Mouse (Mus musculus) C2C12 (cell line): ENCODE measurements around the gene Kirrel. TPM values are rescaled to one million over a fixed set of nuclear protein-coding genes. Genes with fewer than 3 reads are reported as not detected.

Source experiments
- H3K27me3 ChIP-seq: one replicate; pipeline ENCODE4 v1.6.1; 2011; ENCODE audit not compliant: control insufficient read depth, insufficient read depth, insufficient read length
- H3K36me3 ChIP-seq: one replicate; pipeline ENCODE4 v1.6.1; 2011; ENCODE audit not compliant: control insufficient read depth, insufficient read depth
- H3K4me3 ChIP-seq: one replicate; pipeline ENCODE4 v1.5.1; 2011; ENCODE audit warnings: mild to moderate bottlenecking, control low read depth; ENCODE audit not compliant: poor library complexity, insufficient read depth, severe bottlenecking
- H3K79me2 ChIP-seq: one replicate; pipeline ENCODE4 v1.6.1; 2011; ENCODE audit not compliant: control insufficient read depth, insufficient read depth
- H3K79me3 ChIP-seq: one replicate; pipeline ENCODE4 v1.6.1; 2011; ENCODE audit warnings: low read depth, control low read depth
- H3ac ChIP-seq: one replicate; pipeline ENCODE3; 2011; ENCODE audit warnings: low read depth; ENCODE audit not compliant: control insufficient read depth, insufficient read length
- CEBPB ChIP-seq: IDR thresholded peaks from one replicate; pipeline ENCODE4 v1.6.1; 2011; ENCODE audit warnings: low read depth, mild to moderate bottlenecking, control low read depth, moderate library complexity
- CTCF ChIP-seq: IDR thresholded peaks from one replicate; pipeline ENCODE4 v1.5.1; 2011; ENCODE audit not compliant: control insufficient read depth, insufficient read depth, insufficient read length
- FOSL1 ChIP-seq: IDR thresholded peaks from one replicate; pipeline ENCODE4 v1.8.0; 2011; ENCODE audit warnings: mild to moderate bottlenecking, low read length; ENCODE audit not compliant: poor library complexity, insufficient read depth, severe bottlenecking
- MAX ChIP-seq: IDR thresholded peaks from one replicate; pipeline ENCODE4 v1.6.1; 2011; ENCODE audit warnings: mild to moderate bottlenecking, control low read depth
- MYOD1 ChIP-seq: IDR thresholded peaks from one replicate; pipeline ENCODE4 v1.6.1; 2011; ENCODE audit warnings: low read depth; ENCODE audit not compliant: control insufficient read depth, insufficient read length
- MYOG ChIP-seq: IDR thresholded peaks from one replicate; pipeline ENCODE4 v1.6.1; 2011; ENCODE audit not compliant: control insufficient read depth, insufficient read length; ENCODE audit errors: extremely low read depth
- USF1 ChIP-seq: IDR thresholded peaks from one replicate; pipeline ENCODE4 v1.6.1; 2011; ENCODE audit warnings: low read depth, mild to moderate bottlenecking, control low read depth, moderate library complexity
- polyA plus RNA-seq: library from polyadenylated mRNA; unstranded; fragments of >200 nt; fragmentation: generic; extraction: Trizol; gene quantifications from one replicate; pipeline ENCODE4 v1.2.1, GENCODE M21; 2012; ENCODE audit warnings: missing spikeins

Gene Kirrel
- polyA plus RNA-seq, 1 experiment: 42.4 TPM

DNA sequence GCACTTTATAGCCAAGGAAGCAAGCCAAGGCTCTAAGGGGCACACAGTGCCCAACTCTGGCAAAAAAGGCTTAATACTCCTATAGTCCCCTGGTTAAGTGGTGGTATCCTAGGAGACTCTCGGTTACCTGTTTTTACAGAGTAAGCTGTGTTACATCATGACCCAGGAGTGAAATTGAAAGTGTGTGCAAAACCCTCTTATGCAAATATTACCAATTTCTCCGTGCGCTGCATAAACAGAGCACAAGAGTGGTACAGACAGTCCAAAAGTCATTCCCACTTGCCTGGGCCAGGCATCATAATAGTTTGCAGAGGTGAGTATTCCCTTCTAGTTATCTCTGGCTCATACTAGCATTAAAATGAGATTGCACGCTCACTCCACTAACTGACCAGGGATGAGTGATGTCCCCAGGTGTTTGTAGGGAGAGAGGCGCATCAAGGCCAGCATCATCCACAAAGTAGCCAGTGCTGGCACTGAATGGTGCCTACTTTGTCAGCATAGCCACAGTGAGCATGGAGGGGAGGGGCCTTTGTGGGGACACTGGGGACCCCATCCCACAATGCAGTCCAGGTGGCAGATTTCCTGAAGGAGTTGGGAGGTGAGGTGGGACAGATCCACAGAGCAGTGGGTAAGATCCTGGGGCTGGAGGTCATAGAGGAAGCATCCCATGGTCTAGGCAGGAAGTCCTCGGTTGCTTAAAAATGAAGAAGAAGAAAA, 10.3 kb downstream of the Kirrel start:
- Histone ChIP-seq H3K4me3 (no peak overlapping the region), H3K79me2 (peaks cover 100% of the 10 kb centered on the region), H3K79me3 (peaks cover 95% of the 10 kb centered on the region), H3K27me3 (no peaks in the 10 kb centered on the region), H3ac (no peak overlapping the region), H3K36me3 (peaks cover 75% of the 10 kb centered on the region)
- no peak for TF ChIP-seq MAX
- TF ChIP-seq CEBPB: no peak
- TF ChIP-seq FOSL1: no peak
- no peak for TF ChIP-seq CTCF
- no peak for TF ChIP-seq USF1

DNA sequence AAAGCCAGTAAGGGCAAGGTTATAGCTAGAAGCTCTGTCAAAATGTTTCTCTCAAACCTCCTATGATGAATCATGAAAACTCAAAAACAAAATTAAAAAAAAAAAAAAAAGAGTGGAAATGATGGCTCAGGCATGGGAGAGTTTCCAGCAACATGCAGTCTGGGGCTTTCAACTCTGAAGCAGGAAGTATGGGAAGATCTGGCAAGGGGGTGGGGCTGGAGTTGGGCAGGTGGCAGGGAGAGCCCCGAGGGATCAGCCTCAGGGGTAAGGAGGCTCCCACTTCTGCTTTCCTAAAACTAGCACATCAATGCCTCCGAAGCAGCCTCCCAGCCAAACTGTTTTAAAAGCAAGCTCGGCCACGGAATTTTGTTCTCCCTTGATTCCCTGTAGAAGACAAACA, 11.4 kb downstream of the Kirrel start:
- TF ChIP-seq CEBPB: no peak
- TF ChIP-seq USF1: no peak
- TF ChIP-seq MYOG: no peak
- no peak for TF ChIP-seq MYOD1
- TF ChIP-seq CTCF: no peak
- no peak for TF ChIP-seq MAX
- TF ChIP-seq FOSL1: no peak
- Histone ChIP-seq H3K79me2 (peaks cover 95% of the 10 kb centered on the region), H3K4me3 (no peak overlapping the region), H3K36me3 (peaks cover 73% of the 10 kb centered on the region), H3K79me3 (peaks cover 84% of the 10 kb centered on the region), H3K27me3 (no peaks in the 10 kb centered on the region), H3ac (no peak overlapping the region)

DNA sequence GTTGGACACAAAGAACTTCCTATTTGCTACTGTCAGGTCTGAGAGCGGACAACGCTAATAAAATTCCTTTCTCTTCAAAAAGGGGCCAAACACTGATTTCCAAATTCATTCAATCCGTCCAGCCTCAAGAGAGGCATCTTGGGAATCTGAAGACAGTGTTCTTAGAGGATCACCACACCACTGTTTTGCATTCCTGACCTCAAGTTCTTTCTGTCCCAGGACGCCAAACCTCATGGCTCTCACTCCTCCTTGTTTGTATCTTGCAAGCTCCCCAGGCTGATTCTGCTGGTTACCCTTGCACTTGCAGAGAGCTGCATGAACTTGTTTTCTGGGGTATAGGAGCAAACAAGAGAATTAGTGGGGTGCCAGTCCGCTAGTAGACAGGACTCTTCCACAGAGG, 12.2 kb downstream of the Kirrel start:
- Histone ChIP-seq H3K4me3 (no peak overlapping the region), H3K79me2 (peaks cover 93% of the 10 kb centered on the region), H3K27me3 (no peaks in the 10 kb centered on the region), H3K79me3 (peaks cover 80% of the 10 kb centered on the region), H3K36me3 (peaks cover 66% of the 10 kb centered on the region), H3ac (no peak overlapping the region)
- no peak for TF ChIP-seq CTCF
- no peak for TF ChIP-seq MYOD1
- no peak for TF ChIP-seq FOSL1
- TF ChIP-seq MAX: no peak
- TF ChIP-seq CEBPB: no peak
- TF ChIP-seq MYOG: no peak
- no peak for TF ChIP-seq USF1

DNA sequence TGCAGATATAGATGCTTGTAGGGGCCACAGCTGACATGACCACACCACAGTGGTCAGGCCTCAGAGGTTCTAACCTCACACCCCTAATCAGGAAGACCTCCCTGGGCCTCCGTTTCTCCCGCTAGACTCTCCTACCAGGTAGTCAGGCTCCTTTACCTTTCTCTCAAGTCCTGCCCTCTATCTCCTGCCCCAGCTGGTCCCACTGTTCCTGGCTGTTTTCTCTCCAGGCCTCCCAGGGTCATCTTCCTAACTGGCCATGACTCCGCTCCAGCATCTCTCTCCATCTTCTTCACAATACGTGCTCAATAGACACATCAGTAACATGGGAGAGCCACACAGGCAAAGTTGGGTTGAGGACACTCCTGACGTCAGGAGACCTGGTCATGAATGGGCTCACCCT, 12.9 kb downstream of the Kirrel start:
- Histone ChIP-seq H3K79me3 (peaks cover 78% of the 10 kb centered on the region), H3K79me2 (peaks cover 93% of the 10 kb centered on the region), H3ac (no peak overlapping the region), H3K27me3 (no peaks in the 10 kb centered on the region), H3K4me3 (no peak overlapping the region), H3K36me3 (peaks cover 69% of the 10 kb centered on the region)
- TF ChIP-seq FOSL1: no peak
- no peak for TF ChIP-seq MYOG
- no peak for TF ChIP-seq CEBPB
- TF ChIP-seq MYOD1: no peak
- no peak for TF ChIP-seq USF1
- no peak for TF ChIP-seq MAX
- TF ChIP-seq CTCF: no peak

DNA sequence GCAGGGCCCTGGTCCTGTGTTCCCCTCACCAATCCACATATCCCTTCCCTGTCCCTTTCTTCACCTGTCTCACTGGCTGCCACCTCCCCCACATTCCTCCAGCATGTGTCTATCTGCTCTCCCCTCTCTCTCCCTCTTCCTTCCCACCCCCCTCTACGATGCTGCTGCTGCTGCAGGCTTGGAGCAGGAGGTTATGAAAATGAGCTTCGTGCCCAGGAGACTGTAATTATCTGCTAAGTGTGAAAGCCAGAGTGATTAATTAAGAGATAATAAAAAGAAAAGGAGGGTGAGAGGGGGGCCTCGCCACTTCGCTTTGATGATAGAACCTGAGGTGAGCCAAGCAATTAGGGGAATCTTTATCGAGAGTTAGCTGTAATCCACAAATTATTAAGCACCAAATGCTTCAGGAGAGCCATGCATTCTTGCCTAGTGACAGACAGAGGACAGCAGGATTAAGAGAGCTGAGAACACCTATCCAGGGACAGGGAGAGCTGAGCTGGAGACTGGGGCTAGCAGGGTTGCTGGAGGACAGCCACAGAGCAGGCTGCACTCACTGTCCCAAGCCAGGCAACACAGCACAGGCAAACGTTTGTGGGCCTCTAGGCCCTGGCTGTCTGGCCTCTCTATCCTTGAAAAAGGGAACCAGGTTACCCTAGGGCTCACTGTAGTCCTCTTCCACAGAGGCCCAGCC, 13.6 kb downstream of the Kirrel start:
- no peaks in the 10 kb centered on the region for H3K27me3 ChIP-seq
- no peak for TF ChIP-seq MYOG
- TF ChIP-seq CEBPB: no peak
- no peak for TF ChIP-seq MAX
- no peak for TF ChIP-seq CTCF
- no peak for TF ChIP-seq MYOD1
- TF ChIP-seq FOSL1: no peak
- TF ChIP-seq USF1: no peak
- no peak overlapping the region for H3ac ChIP-seq
- no peak overlapping the region for H3K4me3 ChIP-seq
- peaks cover 71% of the 10 kb centered on the region for H3K36me3 ChIP-seq
- H3K79me2 ChIP-seq: peaks cover 93% of the 10 kb centered on the region
- H3K79me3 ChIP-seq: peaks cover 78% of the 10 kb centered on the region

DNA sequence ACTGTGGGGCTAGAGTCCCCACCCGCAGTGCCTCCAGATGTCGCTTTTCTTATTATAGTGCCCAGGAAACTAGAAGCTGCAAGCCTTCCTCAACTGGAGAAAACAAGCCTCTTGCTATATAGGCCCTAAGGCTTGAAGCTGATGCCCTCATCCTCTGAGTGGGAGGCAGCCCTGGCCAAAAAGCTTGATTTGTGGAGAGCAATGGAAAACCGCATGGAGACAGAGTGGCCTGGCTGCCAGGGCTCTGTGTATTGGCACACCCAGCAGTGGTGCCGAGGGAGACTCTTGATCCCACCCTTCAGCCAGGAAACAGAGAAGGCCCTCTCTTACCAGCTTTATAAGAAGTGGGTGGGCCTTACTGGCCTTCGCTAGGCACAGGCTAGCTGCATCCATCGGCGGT, 15.4 kb downstream of the Kirrel start:
- no peak overlapping the region for H3K4me3 ChIP-seq

More for the DNA sequence above, 15.4 kb downstream of the Kirrel start:
- TF ChIP-seq USF1: no peak
- no peak for TF ChIP-seq MYOG
- no peak for TF ChIP-seq MAX
- no peak for TF ChIP-seq MYOD1
- TF ChIP-seq CEBPB: no peak
- no peak for TF ChIP-seq CTCF
- TF ChIP-seq FOSL1: no peak
- Histone ChIP-seq H3K79me2 (peaks cover 93% of the 10 kb centered on the region), H3K79me3 (peaks cover 77% of the 10 kb centered on the region), H3ac (no peak overlapping the region), H3K36me3 (peaks cover 76% of the 10 kb centered on the region), H3K27me3 (no peaks in the 10 kb centered on the region)
